Mouse (Mus musculus) neural tube, embryonic 12.5 days (tissue): ENCODE data around the gene Gm44790. TPM values are rescaled to one million over a fixed set of nuclear protein-coding genes. Genes with fewer than 3 reads are reported as not detected.
A peak's percentile ranks its signal among the peaks of the same experiment; 100 is the strongest.
"Not testable (repeated sequence)": the region's sequence is repeated elsewhere in the genome, so short reads cannot be mapped to it uniquely, and the experiment has no call there.

Experiments used
- ATAC-seq: fragments of 200-750 bp; cut with Nextera tagmentation; 2 replicates; pipeline ENCODE4 v1.8.0; 2017; ENCODE audit warnings: low read depth, mild to moderate bottlenecking, moderate TSS enrichment, moderate library complexity; ENCODE audit not compliant: low FRiP score
- H3K27ac ChIP-seq: fragments of 300-500 bp; sonication (generic); 2 replicates; pipeline ENCODE4 v1.5.1; 2016
- H3K27me3 ChIP-seq: fragments of 300-500 bp; sonication (generic); replicated peaks from 2 replicates; pipeline ENCODE4 v1.6.1; 2016; ENCODE audit warnings: mild to moderate bottlenecking
- H3K36me3 ChIP-seq: fragments of 300-500 bp; sonication (generic); 2 replicates; pipeline ENCODE4 v1.6.1; 2016; ENCODE audit warnings: mild to moderate bottlenecking
- H3K4me1 ChIP-seq: fragments of 300-500 bp; sonication (generic); 2 replicates; pipeline ENCODE4 v1.6.1; 2016
- H3K4me2 ChIP-seq: fragments of 300-500 bp; sonication (generic); replicated peaks from 2 replicates; pipeline ENCODE4 v1.6.1; 2016; ENCODE audit warnings: mild to moderate bottlenecking
- H3K4me3 ChIP-seq: fragments of 300-500 bp; sonication (generic); 2 replicates; pipeline ENCODE4 v1.5.1; 2016
- H3K9ac ChIP-seq: fragments of 300-500 bp; sonication (generic); 2 replicates; pipeline ENCODE4 v1.6.1; 2016; ENCODE audit warnings: mild to moderate bottlenecking
- H3K9me3 ChIP-seq: fragments of 300-500 bp; sonication (generic); 2 replicates; pipeline ENCODE4 v1.6.1; 2016; ENCODE audit warnings: mild to moderate bottlenecking
- WGBS: fragments of 180-500 bp; shearing (Covaris S2); methylation state at CpG from one replicate; pipeline ENCODE4 v1.1.7; 2016; 5-methylcytosine and 5-hydroxymethylcytosine counted together
- polyA plus RNA-seq: library from polyadenylated mRNA; unstranded; fragments of >200 nt; fragmentation: Nextera tagmentation; extraction: Ambion mirVana; gene quantifications from 2 replicates; pipeline ENCODE4 v1.2.1, GENCODE M21; 2016

Gm44790 gene
- polyA plus RNA-seq, 1 experiment from 2014 or later, result not detected

- peaks cover 22% of the 10 kb centered on the region for H3K4me1 ChIP-seq
- H3K27ac ChIP-seq, result peak overlapping the region; percentile 43; the same call in 1 of the 2 replicates
- no peaks in the 10 kb centered on the region for H3K36me3 ChIP-seq
- no peak for ATAC-seq
- no peaks in the 10 kb centered on the region for H3K9me3 ChIP-seq
- H3K4me2 ChIP-seq, result peak overlapping the region; percentile 27
- no peak overlapping the region for H3K9ac ChIP-seq
- no peaks in the 10 kb centered on the region for H3K27me3 ChIP-seq
- H3K4me3 ChIP-seq, result no peak overlapping the region
- 38% methylated on average over 9 of the region's 9 CpGs for WGBS
Measured at GRCm38 (mm10) chr6:86480189-86480831, 53.9 kb downstream of the Gm44790 start.

- H3K27ac ChIP-seq, result no peak overlapping the region
- no peak overlapping the region for H3K4me3 ChIP-seq
- H3K9ac ChIP-seq, result no peak overlapping the region
- ATAC-seq, result no peak
- H3K4me1 ChIP-seq, result peaks cover 22% of the 10 kb centered on the region
- H3K4me2 ChIP-seq, result no peak overlapping the region
- no peaks in the 10 kb centered on the region for H3K9me3 ChIP-seq
- 98% methylated on average over 5 of the region's 5 CpGs for WGBS
- no peaks in the 10 kb centered on the region for H3K27me3 ChIP-seq
- H3K36me3 ChIP-seq, result no peaks in the 10 kb centered on the region
Measured at GRCm38 (mm10) chr6:86481871-86482270, 55.4 kb downstream of the Gm44790 start.

GRCm38 (mm10) chr6:86485943-86486640 lies 59.6 kb downstream of the Gm44790 start:
- 70% methylated on average over 7 of the region's 7 CpGs for WGBS
- no peak overlapping the region for H3K4me3 ChIP-seq
- no peaks in the 10 kb centered on the region for H3K36me3 ChIP-seq
- no peak overlapping the region for H3K4me2 ChIP-seq
- no peaks in the 10 kb centered on the region for H3K9me3 ChIP-seq
- H3K27ac ChIP-seq, result no peak overlapping the region
- peaks cover 15% of the 10 kb centered on the region for H3K4me1 ChIP-seq
- ATAC-seq, result no peak
- H3K9ac ChIP-seq, result no peak overlapping the region
- no peaks in the 10 kb centered on the region for H3K27me3 ChIP-seq

GRCm38 (mm10) chr6:86487358-86488148 lies 61.1 kb downstream of the Gm44790 start:
- H3K9me3 ChIP-seq, result no peaks in the 10 kb centered on the region
- H3K36me3 ChIP-seq, result no peaks in the 10 kb centered on the region
- peak overlapping the region; percentile 86 for H3K27ac ChIP-seq
- ATAC-seq, result peak; percentile 93
- peaks cover 15% of the 10 kb centered on the region for H3K4me1 ChIP-seq
- H3K4me2 ChIP-seq, result peak overlapping the region; percentile 47
- WGBS, result 5% methylated on average over 24 of the region's 24 CpGs
- no peaks in the 10 kb centered on the region for H3K27me3 ChIP-seq
- H3K9ac ChIP-seq, result peak overlapping the region; percentile 59
- H3K4me3 ChIP-seq, result no peak overlapping the region

- no peak for ATAC-seq
- H3K36me3 ChIP-seq, result no peaks in the 10 kb centered on the region
- peaks cover 15% of the 10 kb centered on the region for H3K4me1 ChIP-seq
- H3K27me3 ChIP-seq, result no peaks in the 10 kb centered on the region
- no peaks in the 10 kb centered on the region for H3K9me3 ChIP-seq
- WGBS, result 46% methylated on average over 3 of the region's 3 CpGs
- peak overlapping the region; percentile 59; the same call in 1 of the 2 replicates for H3K9ac ChIP-seq
- peak overlapping the region; percentile 47 for H3K4me2 ChIP-seq
- H3K27ac ChIP-seq, result peak overlapping the region; percentile 86; the same call in 1 of the 2 replicates
- H3K4me3 ChIP-seq, result no peak overlapping the region
Measured at GRCm38 (mm10) chr6:86488149-86488485, 61.7 kb downstream of the Gm44790 start.

- Histone ChIP-seq H3K9ac (no peak overlapping the region), H3K9me3 (no peaks in the 10 kb centered on the region), H3K27me3 (no peaks in the 10 kb centered on the region), H3K36me3 (no peaks in the 10 kb centered on the region), H3K4me2 (no peak overlapping the region), H3K4me1 (peaks cover 15% of the 10 kb centered on the region), H3K4me3 (no peak overlapping the region), H3K27ac (no peak overlapping the region)
- WGBS, result 91% methylated on average over 2 of the region's 2 CpGs
- ATAC-seq, result no peak
Measured at GRCm38 (mm10) chr6:86489945-86490344, 63.5 kb downstream of the Gm44790 start.

GRCm38 (mm10) chr6:86490413-86490812 lies 64.0 kb downstream of the Gm44790 start:
- H3K4me3 ChIP-seq, ATAC-seq, H3K4me2 ChIP-seq, H3K9me3 ChIP-seq, H3K36me3 ChIP-seq, H3K27ac ChIP-seq, H3K9ac ChIP-seq, H3K27me3 ChIP-seq: not testable (repeated sequence)
- WGBS, result 92% methylated on average over 8 of the region's 8 CpGs
- peaks cover 15% of the 10 kb centered on the region for H3K4me1 ChIP-seq

- no peaks in the 10 kb centered on the region for H3K27me3 ChIP-seq
- WGBS, result 81% methylated on average over 13 of the region's 13 CpGs
- H3K9me3 ChIP-seq, result no peaks in the 10 kb centered on the region
- H3K4me1 ChIP-seq, result no peaks in the 10 kb centered on the region; the same call in 1 of the 2 replicates
- H3K9ac ChIP-seq, result no peak overlapping the region
- no peaks in the 10 kb centered on the region for H3K36me3 ChIP-seq
- H3K4me2 ChIP-seq, result no peak overlapping the region
- H3K27ac ChIP-seq, result no peak overlapping the region
- ATAC-seq, result no peak
- H3K4me3 ChIP-seq, result no peak overlapping the region
Measured at GRCm38 (mm10) chr6:86493469-86494263, 67.2 kb downstream of the Gm44790 start.

GRCm38 (mm10) chr6:86494767-86495166 lies 68.3 kb downstream of the Gm44790 start:
- no peaks in the 10 kb centered on the region for H3K9me3 ChIP-seq
- no peak overlapping the region for H3K4me2 ChIP-seq
- no peak overlapping the region for H3K9ac ChIP-seq
- no peak overlapping the region for H3K27ac ChIP-seq
- no peak for ATAC-seq
- no peaks in the 10 kb centered on the region; the same call in 1 of the 2 replicates for H3K4me1 ChIP-seq
- no peaks in the 10 kb centered on the region for H3K36me3 ChIP-seq
- WGBS, result 95% methylated on average over 7 of the region's 7 CpGs
- no peak overlapping the region for H3K4me3 ChIP-seq
- no peaks in the 10 kb centered on the region for H3K27me3 ChIP-seq
